Mouse (Mus musculus) forebrain, postnatal 0 days (tissue): ENCODE measurements around the gene Ppp1r14a. TPM values are rescaled to one million over a fixed set of nuclear protein-coding genes. Genes with fewer than 3 reads are reported as not detected.

Experiments
- ATAC-seq: fragments of 200-750 bp; cut with Nextera tagmentation; 2 replicates; pipeline ENCODE4 v1.8.0; 2017; ENCODE audit warnings: mild to moderate bottlenecking, moderate library complexity
- DNase-seq: peaks from one replicate; pipeline ENCODE4 v3.0.0-alpha.2; 2015
- H3K27ac ChIP-seq: fragments of 300-500 bp; sonication (generic); 2 replicates; pipeline ENCODE4 v1.5.1; 2014; ENCODE audit warnings: low read depth, mild to moderate bottlenecking, antibody characterized with exemption, low read length, moderate library complexity, mixed read lengths
- H3K27me3 ChIP-seq: fragments of 300-500 bp; sonication (generic); 2 replicates; pipeline ENCODE4 v1.6.1; 2014; ENCODE audit warnings: mild to moderate bottlenecking, low read length, mixed read lengths; ENCODE audit not compliant: insufficient read depth
- H3K36me3 ChIP-seq: fragments of 300-500 bp; sonication (generic); 2 replicates; pipeline ENCODE4 v1.6.1; 2014; ENCODE audit warnings: mild to moderate bottlenecking, moderate library complexity; ENCODE audit not compliant: insufficient read depth
- H3K4me1 ChIP-seq: fragments of 300-500 bp; sonication (generic); 2 replicates; pipeline ENCODE4 v1.6.1; 2014; ENCODE audit warnings: antibody characterized with exemption; ENCODE audit not compliant: insufficient read depth
- H3K4me2 ChIP-seq: fragments of 300-500 bp; sonication (generic); 2 replicates; pipeline ENCODE4 v1.6.1; 2014; ENCODE audit warnings: low read depth, mild to moderate bottlenecking, moderate library complexity
- H3K4me3 ChIP-seq: fragments of 300-500 bp; sonication (generic); 2 replicates; pipeline ENCODE4 v1.5.1; 2014; ENCODE audit warnings: low read depth, low read length, mixed read lengths
- H3K9ac ChIP-seq: fragments of 300-500 bp; sonication (generic); 2 replicates; pipeline ENCODE4 v1.6.1; 2014; ENCODE audit warnings: mild to moderate bottlenecking
- H3K9me3 ChIP-seq: fragments of 300-500 bp; sonication (generic); 2 replicates; pipeline ENCODE4 v1.6.1; 2016; ENCODE audit warnings: low read length
- CTCF ChIP-seq: sonication (generic); IDR thresholded peaks from 2 replicates; pipeline ENCODE4 v1.5.1; 2016; ENCODE audit warnings: antibody characterized with exemption, control low read depth, low read depth
- WGBS: fragments of 180-500 bp; shearing (Covaris S2); extraction: QIAGEN DNeasy Blood & Tissue Kit; methylation state at CpG from one replicate; pipeline ENCODE4 v1.1.7; 2014; 5-methylcytosine and 5-hydroxymethylcytosine counted together
- polyA plus RNA-seq: library from polyadenylated mRNA; unstranded; fragments of >200 nt; fragmentation: Nextera tagmentation; extraction: Ambion mirVana; gene quantifications from 2 replicates; pipeline ENCODE4 v1.2.1, GENCODE M21; 2015
- total RNA-seq: library from RNA; depleted of rRNA; stranded (reverse); fragments of >200 nt; gene quantifications from 2 replicates; pipeline ENCODE4 v1.2.3, GENCODE M21; 2014

The Ppp1r14a gene
- total and polyA plus RNA-seq, 2 experiments from 2014 or later = 2.0 to 2.3 TPM

- no peak for ATAC-seq
- Histone ChIP-seq H3K36me3 (no peaks in the 10 kb centered on the region), H3K4me3 (no peak overlapping the region), H3K9me3 (no peaks in the 10 kb centered on the region), H3K4me2 (no peak overlapping the region), H3K27ac (no peak overlapping the region), H3K27me3 (no peaks in the 10 kb centered on the region), H3K9ac (no peak overlapping the region), H3K4me1 (0 out of 2 replicates have a peak, but pooled peaks cover 4% of the 10 kb centered on the region)
- no peak for DNase-seq
- 89% methylated on average over 7 of the region's 7 CpGs for WGBS
- TF ChIP-seq CTCF = peak; percentile 39; the same call in 1 of the 2 replicates
These were observed 1.6 kb upstream of the Ppp1r14a start for GRCm38 (mm10) chr7:29287481-29287880.

- ATAC-seq (no peak), DNase-seq (no peak)
- H3K9ac ChIP-seq = no peak overlapping the region
- no peak overlapping the region for H3K4me2 ChIP-seq
- H3K27ac ChIP-seq = no peak overlapping the region
- no peak overlapping the region for H3K4me3 ChIP-seq
- H3K4me1 ChIP-seq = 0 out of 2 replicates have a peak, but pooled peaks cover 5% of the 10 kb centered on the region
- no peaks in the 10 kb centered on the region for H3K36me3 ChIP-seq
- no peak for TF ChIP-seq CTCF
- 93% methylated on average over 2 of the region's 2 CpGs for WGBS
- H3K9me3 ChIP-seq = no peaks in the 10 kb centered on the region
- no peaks in the 10 kb centered on the region for H3K27me3 ChIP-seq
These were observed 1.0 kb upstream of the Ppp1r14a start for GRCm38 (mm10) chr7:29288079-29288478.

- 0 out of 2 replicates have a peak, but pooled peaks cover 5% of the 10 kb centered on the region for H3K4me1 ChIP-seq
- DNase-seq = no peak
- H3K4me2 ChIP-seq = no peak overlapping the region
- no peak for ATAC-seq
- no peaks in the 10 kb centered on the region for H3K9me3 ChIP-seq
- H3K27ac ChIP-seq = no peak overlapping the region
- WGBS = 78% methylated on average over 6 of the region's 6 CpGs
- no peaks in the 10 kb centered on the region for H3K27me3 ChIP-seq
- H3K36me3 ChIP-seq = no peaks in the 10 kb centered on the region
- TF ChIP-seq CTCF = no peak
- no peak overlapping the region for H3K9ac ChIP-seq
- no peak overlapping the region; the same call in 1 of the 2 replicates for H3K4me3 ChIP-seq
These were observed 748 bp downstream of the Ppp1r14a start for GRCm38 (mm10) chr7:29289856-29290255.

GRCm38 (mm10) chr7:29290691-29291485 is 1.8 kb downstream of the Ppp1r14a start:
- Histone ChIP-seq H3K4me1 (0 out of 2 replicates have a peak, but pooled peaks cover 5% of the 10 kb centered on the region), H3K27me3 (no peaks in the 10 kb centered on the region), H3K36me3 (no peaks in the 10 kb centered on the region), H3K9ac (no peak overlapping the region), H3K4me2 (no peak overlapping the region), H3K4me3 (no peak overlapping the region), H3K27ac (peak overlapping the region; percentile 5; the same call in 1 of the 2 replicates), H3K9me3 (no peaks in the 10 kb centered on the region)
- no peak for TF ChIP-seq CTCF
- WGBS = 42% methylated on average over 11 of the region's 11 CpGs
- DNase-seq = no peak
- no peak for ATAC-seq

GRCm38 (mm10) chr7:29291616-29292457 is 2.7 kb downstream of the Ppp1r14a start:
- 30% methylated on average over 6 of the region's 7 CpGs for WGBS
- no peak for DNase-seq
- no peak overlapping the region; the same call in 1 of the 2 replicates for H3K9ac ChIP-seq
- H3K4me1 ChIP-seq = 0 out of 2 replicates have a peak, but pooled peaks cover 5% of the 10 kb centered on the region
- H3K4me2 ChIP-seq = no peak overlapping the region
- H3K27ac ChIP-seq = peak overlapping the region; percentile 45; the same call in 1 of the 2 replicates
- ATAC-seq = peak; percentile 21; the same call in 1 of the 2 replicates
- H3K4me3 ChIP-seq = no peak overlapping the region
- H3K9me3 ChIP-seq = no peaks in the 10 kb centered on the region
- no peaks in the 10 kb centered on the region for H3K27me3 ChIP-seq
- H3K36me3 ChIP-seq = no peaks in the 10 kb centered on the region
- no peak for TF ChIP-seq CTCF

GRCm38 (mm10) chr7:29292458-29293098 is 3.5 kb downstream of the Ppp1r14a start:
- no peak for TF ChIP-seq CTCF
- 0 out of 2 replicates have a peak, but pooled peaks cover 5% of the 10 kb centered on the region for H3K4me1 ChIP-seq
- H3K9me3 ChIP-seq = no peaks in the 10 kb centered on the region
- no peak overlapping the region; the same call in 1 of the 2 replicates for H3K9ac ChIP-seq
- DNase-seq = no peak
- H3K4me2 ChIP-seq = no peak overlapping the region
- no peaks in the 10 kb centered on the region for H3K36me3 ChIP-seq
- 28% methylated on average over 8 of the region's 8 CpGs for WGBS
- no peak for ATAC-seq
- no peaks in the 10 kb centered on the region for H3K27me3 ChIP-seq
- H3K4me3 ChIP-seq = no peak overlapping the region
- H3K27ac ChIP-seq = 0 out of 2 replicates have a peak overlapping the region, but pooled peaks have one; percentile 40
